Comparison of ENCODE assay signal across 8 mouse cellular contexts in the genomic region with DNA sequence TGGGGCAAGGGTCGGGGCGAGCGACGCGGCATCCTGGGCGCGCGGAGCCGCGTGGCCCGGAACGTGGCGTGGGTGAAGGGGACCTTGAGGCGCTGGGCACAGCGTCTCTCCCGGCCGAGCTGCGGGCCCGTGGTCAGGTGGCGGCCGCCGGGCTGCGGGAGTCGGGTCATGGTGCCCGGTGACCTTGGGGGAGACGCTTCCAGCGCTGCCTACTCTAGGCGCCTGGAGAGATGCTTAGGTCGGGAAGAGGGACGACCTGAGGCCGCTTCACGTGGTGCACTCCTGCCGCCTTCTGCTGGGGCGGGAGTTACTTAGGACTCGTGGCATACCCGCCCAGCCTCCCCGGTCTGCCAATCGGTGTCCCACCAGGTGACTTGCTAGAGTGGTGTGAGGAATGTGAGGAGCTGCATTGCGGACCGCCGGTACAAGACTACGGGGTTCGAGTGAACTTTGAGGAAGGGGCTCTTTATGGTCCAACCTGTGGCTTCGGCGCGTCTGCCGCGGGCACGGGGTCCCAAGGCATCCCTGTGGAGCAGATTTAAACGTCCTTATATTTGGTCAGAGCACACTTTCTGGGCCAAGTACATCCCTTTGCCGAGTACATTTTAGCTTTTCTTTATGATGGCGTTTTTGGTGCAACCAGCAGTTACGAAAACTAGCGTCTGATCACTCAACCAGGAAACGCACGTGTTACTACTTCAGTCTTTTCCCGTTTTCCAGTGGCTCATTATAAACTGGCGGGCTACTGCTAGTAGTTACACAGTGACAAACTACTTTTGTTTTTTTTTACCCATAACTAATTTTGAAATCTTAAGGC. TPM values are rescaled to one million over a fixed set of nuclear protein-coding genes. Genes with fewer than 3 reads are reported as not detected.
DNase-seq lines count a peak whose midpoint lies in the region; ATAC-seq lines count a peak whose summit lies in the region.

No protein-coding gene starts in this region.

- H3K4me1 ChIP-seq in forebrain, embryonic 12.5 days: peaks cover 15% of the 10 kb centered on the region
- H3K4me1 ChIP-seq in heart, embryonic 16.5 days (ENCODE audit: control insufficient read depth, insufficient read depth, low read length): peaks cover 19% of the 10 kb centered on the region
- peaks cover 42% of the 10 kb centered on the region for H3K4me1 ChIP-seq in liver, embryonic 16.5 days (ENCODE audit: control insufficient read depth, low read depth, low read length)
- H3K4me1 ChIP-seq in neural tube, embryonic 11.5 days (ENCODE audit: control insufficient read depth, insufficient read depth, low read length): no peaks in the 10 kb centered on the region

- peak overlapping the region; percentile 93 for H3K4me2 ChIP-seq in forebrain, embryonic 12.5 days
- H3K4me2 ChIP-seq in heart, embryonic 16.5 days (ENCODE audit: low read depth, low read length): peak overlapping the region; percentile 77
- H3K4me2 ChIP-seq in liver, embryonic 16.5 days (ENCODE audit: low read depth, low read length): peak overlapping the region; percentile 62
- peak overlapping the region; percentile 55 for H3K4me2 ChIP-seq in neural tube, embryonic 11.5 days (ENCODE audit: low read depth)

- under 1% methylated on average over 58 of the region's 58 CpGs for WGBS in forebrain, embryonic 12.5 days
- under 1% methylated on average over 57 of the region's 58 CpGs for WGBS in heart, embryonic 16.5 days
- WGBS in liver, embryonic 16.5 days (ENCODE audit: insufficient replicate concordance): under 1% methylated on average over 53 of the region's 58 CpGs
- WGBS in neural tube, embryonic 11.5 days: under 1% methylated on average over 54 of the region's 58 CpGs

- no peak overlapping the region for H3K27ac ChIP-seq in forebrain, embryonic 12.5 days
- peak overlapping the region; percentile 94 for H3K27ac ChIP-seq in heart, embryonic 16.5 days (ENCODE audit: low read length)
- H3K27ac ChIP-seq in liver, embryonic 16.5 days (ENCODE audit: low read length): peak overlapping the region; percentile 92
- H3K27ac ChIP-seq in neural tube, embryonic 11.5 days (ENCODE audit: low read depth, low read length): no peak overlapping the region; the same call in 1 of the 2 replicates

- DNase-seq in ES-CJ7 (ENCODE audit: low read depth, low spot score): peak; percentile 83
- peak; percentile 65 for DNase-seq in c-Kit-negative CD71-positive TER-119-positive erythroid progenitor cells, embryonic 14.5 days (ENCODE audit: low read depth, low spot score)
- DNase-seq in kidney, postnatal 25 days: peak; percentile 64 to 88
- DNase-seq in neural tube, embryonic 11.5 days (ENCODE audit: low spot score): peak; percentile 61
- DNase-seq in testis, postnatal 10 days (ENCODE audit: low spot score): peak; percentile 74

- no peaks in the 10 kb centered on the region for H3K27me3 ChIP-seq in forebrain, embryonic 12.5 days
- no peaks in the 10 kb centered on the region for H3K27me3 ChIP-seq in heart, embryonic 16.5 days (ENCODE audit: control insufficient read depth, insufficient read depth, low read length)
- no peaks in the 10 kb centered on the region for H3K27me3 ChIP-seq in liver, embryonic 16.5 days (ENCODE audit: control insufficient read depth, insufficient read depth, low read depth, low read length)
- no peaks in the 10 kb centered on the region for H3K27me3 ChIP-seq in neural tube, embryonic 11.5 days (ENCODE audit: control insufficient read depth, insufficient read depth, low read length)

- no peaks in the 10 kb centered on the region for H3K9me3 ChIP-seq in forebrain, embryonic 12.5 days
- no peaks in the 10 kb centered on the region for H3K9me3 ChIP-seq in heart, embryonic 16.5 days (replicated peaks; ENCODE audit: control insufficient read depth, low read length)
- no peaks in the 10 kb centered on the region for H3K9me3 ChIP-seq in liver, embryonic 16.5 days (replicated peaks; ENCODE audit: control insufficient read depth, low read length)
- no peaks in the 10 kb centered on the region for H3K9me3 ChIP-seq in neural tube, embryonic 11.5 days (ENCODE audit: control insufficient read depth, low read length)

- H3K4me3 ChIP-seq in forebrain, embryonic 12.5 days (replicated peaks): peak overlapping the region; percentile 93
- H3K4me3 ChIP-seq in heart, embryonic 16.5 days (ENCODE audit: low read length): peak overlapping the region; percentile 95
- peak overlapping the region; percentile 97 for H3K4me3 ChIP-seq in liver, embryonic 16.5 days (ENCODE audit: low read depth, low read length)
- H3K4me3 ChIP-seq in neural tube, embryonic 11.5 days (ENCODE audit: low read depth, low read length): peak overlapping the region; percentile 78

- H3K36me3 ChIP-seq in forebrain, embryonic 12.5 days (replicated peaks): no peaks in the 10 kb centered on the region
- no peaks in the 10 kb centered on the region for H3K36me3 ChIP-seq in heart, embryonic 16.5 days (ENCODE audit: control insufficient read depth, insufficient read depth)
- H3K36me3 ChIP-seq in liver, embryonic 16.5 days (ENCODE audit: control insufficient read depth, insufficient read depth): 0 out of 2 replicates have a peak, but pooled peaks cover 2% of the 10 kb centered on the region
- H3K36me3 ChIP-seq in neural tube, embryonic 11.5 days (ENCODE audit: control insufficient read depth, insufficient read depth, low read length): no peaks in the 10 kb centered on the region

- ATAC-seq in forebrain, embryonic 12.5 days (ENCODE audit: low FRiP score): peak; percentile 67
- ATAC-seq in heart, embryonic 16.5 days (replicated peaks; ENCODE audit: extremely low read depth, insufficient read depth, low FRiP score): peak; percentile 73
- peak; percentile 75 for ATAC-seq in liver, embryonic 16.5 days (ENCODE audit: low read depth)
- ATAC-seq in neural tube, embryonic 11.5 days (ENCODE audit: insufficient read depth, low FRiP score, low TSS enrichment): peak; percentile 58

- peak overlapping the region; percentile 86 for H3K9ac ChIP-seq in forebrain, embryonic 12.5 days
- H3K9ac ChIP-seq in heart, embryonic 16.5 days (ENCODE audit: low read length): peak overlapping the region; percentile 99
- peak overlapping the region; percentile 98 for H3K9ac ChIP-seq in liver, embryonic 16.5 days (ENCODE audit: low read depth, low read length)
- peak overlapping the region; percentile 89 for H3K9ac ChIP-seq in neural tube, embryonic 11.5 days (ENCODE audit: low read length)

RNA-seq across cellular contexts. Expression of a gene that starts 0.7 kb away (rescaled TPM):
- polyA plus RNA-seq in forebrain, embryonic 12.5 days (2016; fragmentation: Nextera tagmentation; extraction: Ambion mirVana): 29.9 and 32.1 TPM in 2 replicates
- 79.9 and 84.1 TPM in 2 replicates for polyA plus RNA-seq in heart, embryonic 16.5 days (2015; fragmentation: Nextera tagmentation; extraction: Ambion mirVana)
- polyA plus RNA-seq in liver, embryonic 16.5 days (2015; fragmentation: Nextera tagmentation; extraction: Ambion mirVana): 87.4 and 87.5 TPM in 2 replicates
- polyA plus RNA-seq in neural tube, embryonic 11.5 days (2014; fragmentation: Nextera tagmentation; extraction: Ambion mirVana): 35.3 and 38.7 TPM in 2 replicates

Comparison
In these comparisons a context has a peak if more than half of its experiments do, and no peak if none do; other contexts are left out.
1. H3K27ac ChIP-seq: peak in heart, embryonic 16.5 days (single experiment) and liver, embryonic 16.5 days (single experiment); none in forebrain, embryonic 12.5 days (single experiment) and neural tube, embryonic 11.5 days (single experiment).
2. Peak in every context shown above with its lines, with median percentiles within 50 percentile points of each other: DNase-seq, ATAC-seq, H3K4me2 ChIP-seq, H3K4me3 ChIP-seq and H3K9ac ChIP-seq.